ENCODE assay signal across 14 mouse cellular contexts in the genomic region with DNA sequence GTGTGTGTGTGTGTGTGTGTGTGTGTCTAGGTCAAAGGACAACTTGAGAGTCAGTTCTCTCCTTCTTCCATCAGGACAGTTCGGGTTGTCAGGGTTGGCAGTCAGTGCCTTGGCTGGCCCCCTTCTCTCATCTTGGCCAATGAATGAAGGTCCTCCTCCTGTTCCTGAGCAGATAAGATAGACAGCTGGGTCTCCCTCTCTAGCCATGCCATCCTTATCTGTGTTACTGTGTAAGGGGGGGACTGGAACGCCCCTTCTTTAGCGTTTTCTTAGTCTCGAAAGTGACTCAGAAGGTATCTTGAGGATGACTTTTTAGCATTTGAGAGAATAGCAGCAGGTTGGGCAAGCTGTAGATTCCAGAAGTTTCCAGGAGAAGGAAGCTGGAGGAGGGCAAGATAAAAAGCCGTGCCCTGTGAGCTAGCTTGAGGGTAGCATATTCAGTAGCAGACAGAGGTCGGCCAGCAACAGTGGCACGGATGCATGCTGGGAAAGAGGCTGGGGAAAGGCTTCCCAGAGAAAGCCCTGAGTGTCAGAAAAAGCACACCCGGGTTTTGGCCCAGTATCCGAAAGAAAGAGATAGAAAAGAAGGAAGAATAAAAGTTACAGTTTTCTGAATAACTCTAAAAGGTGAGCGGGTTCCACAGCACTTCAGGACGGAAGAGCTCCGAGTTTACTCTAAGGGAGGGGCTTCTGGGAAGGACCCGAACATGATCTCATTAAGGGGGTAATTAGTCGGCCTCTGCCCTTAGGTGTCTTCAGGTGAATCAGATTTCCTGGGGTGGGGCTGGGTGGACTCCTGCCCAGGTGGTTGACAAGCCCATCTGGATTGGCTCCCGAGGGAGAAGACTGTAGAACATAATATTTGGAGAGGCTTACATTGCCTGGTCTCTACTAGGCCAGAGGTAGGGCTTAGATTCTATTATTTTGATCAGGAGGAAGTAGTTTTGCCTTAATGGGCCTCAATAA. TPM values are rescaled to one million over a fixed set of nuclear protein-coding genes. Genes with fewer than 3 reads are reported as not detected.
DNase-seq lines count a peak whose midpoint lies in the region; ATAC-seq and TF ChIP-seq lines count a peak whose summit lies in the region.
"Had no signal": no experiment of that assay in that cellular context is flagged by ENCODE, and none has a peak within 500 bp of the region (broad histone marks: within the 10 kb centered on the region; RNA-seq: fewer than 3 reads in every experiment).

No protein-coding gene starts in this region.

- H3K4me3 ChIP-seq in erythroblast, embryonic 14.5 days (replicated peaks), result peak overlapping the region; percentile 53
- H3K4me3 ChIP-seq in liver, embryonic 14.5 days (ENCODE audit: insufficient read depth in 1 of 2, low read depth in 2 of 2, low read length in 2 of 2), result peak overlapping the region; percentile 32 to 38
- no peak overlapping the region for H3K4me3 ChIP-seq in hindbrain, embryonic 13.5 days
- H3K4me3 ChIP-seq: limb, embryonic 10.5 days; lung, embryonic 15.5 days; midbrain, embryonic 10.5 days; myocyte had no signal

- H3K36me3 ChIP-seq in erythroblast, embryonic 14.5 days (ENCODE audit: control insufficient read depth), result no peaks in the 10 kb centered on the region; the same call in 1 of the 2 replicates
- H3K36me3 ChIP-seq in liver, embryonic 14.5 days (replicated peaks; ENCODE audit: control insufficient read depth, insufficient read depth, low read depth), result no peaks in the 10 kb centered on the region
- H3K36me3 ChIP-seq in hindbrain, embryonic 13.5 days, result no peaks in the 10 kb centered on the region
- H3K36me3 ChIP-seq: limb, embryonic 10.5 days; lung, embryonic 15.5 days; midbrain, embryonic 10.5 days had no signal

- H3K27ac ChIP-seq in liver, embryonic 14.5 days, result peak overlapping the region; percentile 79
- no peak overlapping the region for H3K27ac ChIP-seq in hindbrain, embryonic 13.5 days
- H3K27ac ChIP-seq: limb, embryonic 10.5 days; lung, embryonic 15.5 days; midbrain, embryonic 10.5 days had no signal

- H3K4me2 ChIP-seq in liver, embryonic 14.5 days (ENCODE audit: low read depth), result peak overlapping the region; percentile 78
- no peak overlapping the region for H3K4me2 ChIP-seq in hindbrain, embryonic 13.5 days
- H3K4me2 ChIP-seq: lung, embryonic 15.5 days had no signal

- peak overlapping the region; percentile 62 for H3K9ac ChIP-seq in liver, embryonic 14.5 days (replicated peaks)
- no peak overlapping the region for H3K9ac ChIP-seq in hindbrain, embryonic 13.5 days
- H3K9ac ChIP-seq: lung, embryonic 15.5 days had no signal

- ATAC-seq in liver, embryonic 14.5 days (ENCODE audit: insufficient read depth), result peak; percentile 99
- no peak for ATAC-seq in hindbrain, embryonic 13.5 days (ENCODE audit: low FRiP score)
- ATAC-seq: Patski had no signal

- TF ChIP-seq CTCF in liver, embryonic 14.5 days (IDR thresholded peaks at IDR 0.05; ENCODE audit: low read depth), result no peak

- H3K4me1 ChIP-seq in erythroblast, embryonic 14.5 days (ENCODE audit: control insufficient read depth), result peaks cover 86% of the 10 kb centered on the region
- peaks cover 37 to 38% of the 10 kb centered on the region in 2 experiments for H3K4me1 ChIP-seq in liver, embryonic 14.5 days (replicated peaks; ENCODE audit: control insufficient read depth in 2 of 2, insufficient read depth in 2 of 2, low read length in 1 of 2)
- peaks cover 7% of the 10 kb centered on the region; the same call in 1 of the 2 replicates for H3K4me1 ChIP-seq in hindbrain, embryonic 13.5 days (replicated peaks)
- H3K4me1 ChIP-seq: lung, embryonic 15.5 days had no signal

- peaks cover 6% of the 10 kb centered on the region; the same call in 1 of the 2 replicates for H3K27me3 ChIP-seq in erythroblast, embryonic 14.5 days (ENCODE audit: control insufficient read depth)
- no peaks in the 10 kb centered on the region; the same call in 1 of the 2 replicates for H3K27me3 ChIP-seq in liver, embryonic 14.5 days (ENCODE audit: control insufficient read depth, insufficient read depth, low read length)
- H3K27me3 ChIP-seq in hindbrain, embryonic 13.5 days, result no peaks in the 10 kb centered on the region
- H3K27me3 ChIP-seq: lung, embryonic 15.5 days had no signal

- TF ChIP-seq EP300 in liver, embryonic 14.5 days (IDR thresholded peaks at IDR 0.05; ENCODE audit: low read depth), result peak; percentile 89

- peak; percentile 25 for DNase-seq in testis, postnatal 10 days (ENCODE audit: low spot score)
- no peak for DNase-seq in testis, postnatal 14 days (ENCODE audit: low spot score)
- DNase-seq in liver, embryonic 14.5 days (ENCODE audit: low read depth in 3 of 3, low spot score in 3 of 3), result peak; percentile 76 to 78 (median 77)
- DNase-seq in frontal cortex, postnatal 14 days (ENCODE audit: low spot score in 2 of 2), result no peak
- DNase-seq in cerebellum, postnatal 10 days, result no peak
- DNase-seq: cerebellum, adult 8-10 months; kidney, postnatal 10 days had no signal

- H3K9me3 ChIP-seq in erythroblast, embryonic 14.5 days (ENCODE audit: control insufficient read depth, low read length), result no peaks in the 10 kb centered on the region
- H3K9me3 ChIP-seq in liver, embryonic 14.5 days (ENCODE audit: control insufficient read depth, low read length), result no peaks in the 10 kb centered on the region
- H3K9me3 ChIP-seq in hindbrain, embryonic 13.5 days, result no peaks in the 10 kb centered on the region
- H3K9me3 ChIP-seq: limb, embryonic 10.5 days; lung, embryonic 15.5 days; midbrain, embryonic 10.5 days had no signal

- 34% methylated on average over 15 of the region's 15 CpGs for WGBS in liver, embryonic 14.5 days (ENCODE audit: insufficient replicate concordance)
- WGBS in hindbrain, embryonic 13.5 days, result 86% methylated on average over 15 of the region's 15 CpGs

RNA-seq across cellular contexts. Expression of a gene that starts 50.9 kb away (rescaled TPM):
- polyA plus RNA-seq in erythroblast, embryonic 14.5 days (2012), result 0.26 and 0.49 TPM in 2 replicates
- polyA plus RNA-seq in liver, embryonic 14.5 days (2012; rRNA removed), result 2.7 and 3.9 TPM in 2 replicates
- 3.0 and 3.7 TPM in 2 replicates for polyA plus RNA-seq in liver, embryonic 14.5 days (2014; fragmentation: Nextera tagmentation; extraction: Ambion mirVana)
- 1.1 and 1.3 TPM in 2 replicates for polyA plus RNA-seq in hindbrain, embryonic 13.5 days (2015; fragmentation: Nextera tagmentation; extraction: Ambion mirVana)
- polyA plus RNA-seq: Patski had no signal

RNA-seq across cellular contexts. Expression of a gene that starts 53.3 kb away (rescaled TPM):
- polyA plus RNA-seq in erythroblast, embryonic 14.5 days (2012), result 0.05 and 0.08 TPM in 2 replicates
- 0.06 and 0.10 TPM in 2 replicates for polyA plus RNA-seq in liver, embryonic 14.5 days (2012; rRNA removed)
- not detected in 2 replicates for polyA plus RNA-seq in liver, embryonic 14.5 days (2014; fragmentation: Nextera tagmentation; extraction: Ambion mirVana)
- 3.5 and 3.8 TPM in 2 replicates for polyA plus RNA-seq in hindbrain, embryonic 13.5 days (2015; fragmentation: Nextera tagmentation; extraction: Ambion mirVana)
- polyA plus RNA-seq: Patski had no signal

Comparison
In these comparisons a context has a peak if more than half of its experiments do, and no peak if none do; other contexts are left out.
1. DNase-seq: peak in testis, postnatal 10 days (single experiment) and liver, embryonic 14.5 days (3 of 3); none in testis, postnatal 14 days (single experiment), frontal cortex, postnatal 14 days (0 of 2) and cerebellum, postnatal 10 days (0 of 2).